Mouse (Mus musculus) liver, embryonic 15.5 days (tissue): Measurements from ENCODE around the gene Runx2. TPM values are rescaled to one million over a fixed set of nuclear protein-coding genes. Genes with fewer than 3 reads are reported as not detected.

ENCODE experiments used
- ATAC-seq: fragments of 200-750 bp; cut with Nextera tagmentation; 2 replicates; pipeline ENCODE4 v1.8.0; 2017; ENCODE audit warnings: moderate number of reproducible peaks, mild to moderate bottlenecking, moderate library complexity; ENCODE audit not compliant: insufficient read depth
- H3K27ac ChIP-seq: fragments of 300-500 bp; sonication (generic); replicated peaks from 2 replicates; pipeline ENCODE4 v1.5.1; 2015; ENCODE audit warnings: mild to moderate bottlenecking, inconsistent platforms
- H3K27me3 ChIP-seq: fragments of 300-500 bp; sonication (generic); 2 replicates; pipeline ENCODE4 v1.6.1; 2015; ENCODE audit warnings: mild to moderate bottlenecking, inconsistent platforms
- H3K36me3 ChIP-seq: fragments of 300-500 bp; sonication (generic); replicated peaks from 2 replicates; pipeline ENCODE4 v1.6.1; 2015; ENCODE audit warnings: moderate library complexity, mild to moderate bottlenecking, inconsistent platforms
- H3K4me1 ChIP-seq: fragments of 300-500 bp; sonication (generic); replicated peaks from 2 replicates; pipeline ENCODE4 v1.6.1; 2015; ENCODE audit warnings: inconsistent platforms
- H3K4me2 ChIP-seq: fragments of 300-500 bp; sonication (generic); 2 replicates; pipeline ENCODE4 v1.6.1; 2015; ENCODE audit warnings: moderate library complexity, mild to moderate bottlenecking, inconsistent platforms
- H3K4me3 ChIP-seq: fragments of 300-500 bp; sonication (generic); replicated peaks from 2 replicates; pipeline ENCODE4 v1.5.1; 2015; ENCODE audit warnings: mild to moderate bottlenecking, inconsistent platforms
- H3K9ac ChIP-seq: fragments of 300-500 bp; sonication (generic); 2 replicates; pipeline ENCODE4 v1.6.1; 2015; ENCODE audit warnings: moderate library complexity, mild to moderate bottlenecking, inconsistent platforms
- H3K9me3 ChIP-seq: fragments of 300-500 bp; sonication (generic); replicated peaks from 2 replicates; pipeline ENCODE4 v1.6.1; 2016; ENCODE audit warnings: inconsistent platforms
- WGBS: fragments of 180-500 bp; shearing (Covaris S2); methylation state at CpG from one replicate; pipeline ENCODE4 v1.1.7; 2015; ENCODE audit warnings: mixed read lengths; ENCODE audit not compliant: insufficient replicate concordance; 5-methylcytosine and 5-hydroxymethylcytosine counted together
- polyA plus RNA-seq: library from polyadenylated mRNA; unstranded; fragments of >200 nt; fragmentation: Nextera tagmentation; extraction: Ambion mirVana; gene quantifications from 2 replicates; pipeline ENCODE4 v1.2.1, GENCODE M21; 2015

The Runx2 gene
- 0.56 and 0.98 TPM in 2 replicates for polyA plus RNA-seq

DNA sequence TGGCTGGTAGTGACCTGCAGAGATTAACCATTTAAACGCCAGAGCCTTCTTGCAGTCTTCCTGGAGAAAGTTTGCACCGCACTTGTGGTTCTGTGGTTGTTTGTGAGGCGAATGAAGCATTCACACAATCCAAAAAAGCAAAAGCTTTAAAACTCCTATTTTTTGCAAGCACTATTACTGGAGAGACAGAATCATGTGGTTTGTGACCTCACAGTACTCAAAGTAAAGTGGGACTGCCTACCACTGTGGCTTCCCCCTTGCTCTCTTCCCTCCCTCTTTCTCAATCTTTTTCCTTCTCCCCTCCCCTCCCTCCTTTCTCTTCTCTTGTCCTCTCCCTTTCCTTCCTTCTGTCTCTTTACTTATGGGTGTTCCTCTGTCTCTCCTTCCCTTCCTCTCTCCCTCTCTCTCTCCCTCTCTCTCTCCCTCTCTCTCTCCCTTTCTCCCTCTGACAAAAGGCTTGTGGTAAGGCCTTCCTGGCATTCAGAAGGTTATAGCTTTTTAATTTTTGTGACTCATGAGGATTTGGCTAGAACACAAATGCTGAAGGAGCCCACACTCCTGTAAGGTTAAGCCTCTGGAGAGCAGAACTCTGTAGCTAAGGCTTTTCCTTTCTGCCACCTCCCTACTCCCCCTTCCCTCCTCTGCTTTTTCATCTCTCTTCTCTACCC lies at the start of gene Runx2:
TSS of gene Runx2 (minus strand) at position 290 of the 668 bp plus-strand sequence.
- Histone ChIP-seq H3K36me3 (no peaks in the 10 kb centered on the region), H3K27ac (no peak within 1 kb of the TSS), H3K9me3 (no peaks in the 10 kb centered on the region), H3K4me1 (no peaks in the 10 kb centered on the region), H3K9ac (no peak within 1 kb of the TSS), H3K4me3 (no peak within 1 kb of the TSS), H3K27me3 (no peaks in the 10 kb centered on the region), H3K4me2 (peak within 1 kb of the TSS; percentile 28; the same call in 1 of the 2 replicates)
- 27% methylated on average over 3 of the region's 3 CpGs for WGBS
- no peak for ATAC-seq

DNA sequence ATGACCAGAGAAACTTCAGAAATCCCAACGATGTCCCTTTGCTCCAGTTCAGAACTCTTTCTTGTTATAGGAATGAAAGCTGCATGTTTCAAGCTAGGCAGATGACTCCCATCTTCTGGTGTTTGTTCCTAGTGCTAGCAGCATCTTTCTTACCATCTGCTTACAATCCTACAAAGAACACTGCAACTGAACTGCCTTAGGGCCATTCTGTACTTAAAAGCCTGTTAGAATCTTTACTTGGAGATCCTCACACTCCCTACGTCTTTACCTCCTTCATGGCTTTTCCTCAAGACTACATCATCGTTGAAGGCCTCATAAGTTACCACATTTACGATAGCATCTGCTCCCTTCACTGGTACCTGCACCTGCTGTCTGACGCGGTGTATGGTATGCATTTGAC lies 48.6 kb upstream of the Runx2 start:
- Histone ChIP-seq H3K4me2 (no peak overlapping the region), H3K27ac (no peak overlapping the region), H3K4me3 (no peak overlapping the region), H3K36me3 (no peaks in the 10 kb centered on the region), H3K9ac (no peak overlapping the region), H3K27me3 (no peaks in the 10 kb centered on the region), H3K4me1 (no peaks in the 10 kb centered on the region), H3K9me3 (no peaks in the 10 kb centered on the region)
- WGBS = 76% methylated on average over 6 of the region's 6 CpGs
- ATAC-seq = no peak

DNA sequence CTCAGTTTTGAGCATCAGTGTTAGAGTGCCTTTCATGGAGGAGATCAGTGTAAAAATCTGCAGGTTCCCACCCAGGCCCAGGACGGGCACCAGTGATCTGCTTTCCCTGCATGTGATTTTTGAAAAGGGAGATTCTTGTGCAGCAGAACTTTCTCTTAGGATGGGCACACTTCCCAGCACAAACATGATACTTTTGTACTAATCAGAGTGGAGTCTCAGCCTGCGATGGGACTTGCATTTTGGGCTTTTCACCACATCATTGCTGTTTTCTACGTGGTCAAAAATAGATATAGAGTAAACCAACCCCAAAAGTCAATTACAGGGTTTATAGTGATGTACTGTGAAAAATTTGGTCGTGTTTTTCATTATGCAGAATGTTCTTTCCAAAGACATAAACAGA lies 27.6 kb upstream of the Runx2 start:
- WGBS = 63% methylated on average over 4 of the region's 4 CpGs
- H3K4me3 ChIP-seq = no peak overlapping the region
- H3K27ac ChIP-seq = no peak overlapping the region
- no peak for ATAC-seq
- no peak overlapping the region for H3K9ac ChIP-seq
- H3K4me2 ChIP-seq = no peak overlapping the region
- no peaks in the 10 kb centered on the region for H3K4me1 ChIP-seq
- H3K27me3 ChIP-seq = no peaks in the 10 kb centered on the region
- H3K36me3 ChIP-seq = no peaks in the 10 kb centered on the region
- no peaks in the 10 kb centered on the region for H3K9me3 ChIP-seq

DNA sequence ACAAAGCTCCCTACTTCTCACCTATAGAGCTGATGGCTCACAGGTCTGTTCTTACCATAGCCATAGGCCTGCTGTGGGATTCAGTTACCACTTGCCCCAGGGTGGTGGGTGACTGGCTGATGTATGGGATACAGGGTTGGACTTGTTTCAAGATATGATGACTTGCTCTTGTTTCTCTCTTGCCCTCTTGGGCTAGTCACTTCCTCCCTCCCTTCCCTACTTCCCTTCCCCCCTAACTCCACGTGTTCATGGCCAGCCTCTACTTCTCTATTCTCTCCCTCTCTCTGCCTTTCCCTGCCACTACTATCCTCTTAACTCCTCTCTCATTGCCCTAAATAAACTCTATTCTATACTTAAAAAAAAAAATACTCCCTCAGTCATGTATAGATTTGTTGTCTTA lies 16.6 kb upstream of the Runx2 start:
- H3K4me1 ChIP-seq = peaks cover 27% of the 10 kb centered on the region
- 20% methylated on average over 1 of the region's 1 CpGs for WGBS
- no peak overlapping the region for H3K9ac ChIP-seq
- no peak for ATAC-seq
- H3K9me3 ChIP-seq = no peaks in the 10 kb centered on the region
- no peak overlapping the region for H3K4me3 ChIP-seq
- H3K27me3 ChIP-seq = no peaks in the 10 kb centered on the region
- no peaks in the 10 kb centered on the region for H3K36me3 ChIP-seq
- H3K4me2 ChIP-seq = no peak overlapping the region
- no peak overlapping the region for H3K27ac ChIP-seq

DNA sequence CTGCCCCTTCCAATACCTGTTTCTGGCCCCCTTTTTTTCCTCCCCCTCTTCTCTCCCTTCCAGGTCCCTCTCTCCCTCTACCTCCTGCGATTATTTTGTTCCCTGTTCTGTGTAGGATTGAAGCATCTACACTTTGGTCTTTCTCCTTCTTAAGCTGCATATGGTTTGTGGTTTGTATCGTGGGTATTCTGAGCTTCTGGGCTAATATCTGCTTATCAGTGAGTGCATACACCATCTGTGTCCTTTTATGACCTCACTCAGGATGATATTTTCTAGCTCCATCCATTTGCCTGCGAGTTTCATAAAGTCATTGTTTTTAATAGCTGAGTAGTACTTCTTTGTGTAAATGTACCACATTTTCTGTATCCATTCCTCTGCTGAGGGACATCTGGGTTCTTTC lies 15.0 kb upstream of the Runx2 start:
- no peaks in the 10 kb centered on the region for H3K27me3 ChIP-seq
- no peak for ATAC-seq
- no peak overlapping the region for H3K4me3 ChIP-seq
- WGBS = 44% methylated on average over 3 of the region's 3 CpGs
- H3K9ac ChIP-seq = no peak overlapping the region
- H3K4me1 ChIP-seq = peaks cover 27% of the 10 kb centered on the region
- H3K9me3 ChIP-seq = no peaks in the 10 kb centered on the region
- peak overlapping the region; percentile 85 for H3K27ac ChIP-seq
- H3K36me3 ChIP-seq = no peaks in the 10 kb centered on the region
- H3K4me2 ChIP-seq = 0 out of 2 replicates have a peak overlapping the region, but pooled peaks have one; percentile 42

DNA sequence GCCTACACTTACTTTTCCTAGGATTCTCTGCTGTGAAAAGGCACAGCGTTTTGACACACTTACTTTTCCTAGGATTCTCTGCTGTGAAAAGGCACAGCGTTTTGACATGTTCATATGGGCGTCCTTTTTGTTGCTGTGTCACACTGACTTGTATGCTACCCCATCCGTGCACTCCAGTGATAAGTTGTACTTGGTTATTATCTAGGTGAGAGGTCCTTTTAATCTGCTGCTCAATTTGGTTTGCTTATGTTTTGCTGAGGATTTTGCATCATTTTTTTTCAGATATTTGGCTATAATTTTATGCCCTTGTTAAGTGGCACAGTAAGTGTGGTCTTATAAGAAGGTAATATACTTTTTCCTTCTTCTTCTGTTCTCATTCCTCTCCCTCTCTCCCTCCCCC lies 13.4 kb upstream of the Runx2 start:
- peak overlapping the region; percentile 17; the same call in 1 of the 2 replicates for H3K4me3 ChIP-seq
- H3K27ac ChIP-seq = peak overlapping the region; percentile 85
- no peaks in the 10 kb centered on the region for H3K27me3 ChIP-seq
- peak; percentile 91 for ATAC-seq
- no peak overlapping the region for H3K9ac ChIP-seq
- H3K9me3 ChIP-seq = no peaks in the 10 kb centered on the region
- peak overlapping the region; percentile 42 for H3K4me2 ChIP-seq
- H3K36me3 ChIP-seq = no peaks in the 10 kb centered on the region
- 32% methylated on average over 4 of the region's 4 CpGs for WGBS
- H3K4me1 ChIP-seq = peaks cover 27% of the 10 kb centered on the region

DNA sequence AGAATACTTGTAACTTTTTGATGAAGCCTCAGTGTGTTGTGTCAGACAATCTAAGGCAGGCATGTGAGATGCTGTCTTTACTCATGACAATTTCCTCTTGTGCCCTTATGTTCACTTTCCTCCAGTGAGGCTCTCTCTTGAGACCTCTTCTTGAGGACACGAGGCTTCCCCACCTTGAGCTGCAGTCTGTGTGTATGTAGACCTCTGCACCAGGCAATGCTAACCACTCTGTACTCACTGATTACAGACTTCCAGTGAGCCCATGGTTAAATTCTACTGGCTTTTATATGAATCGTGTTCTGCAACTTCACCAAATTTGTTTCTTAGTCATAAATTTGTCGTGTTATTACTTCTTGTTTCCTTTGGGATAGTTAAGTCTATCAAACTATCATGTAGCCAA lies 12.5 kb upstream of the Runx2 start:
- H3K4me2 ChIP-seq = no peak overlapping the region
- no peak overlapping the region for H3K9ac ChIP-seq
- H3K4me1 ChIP-seq = peaks cover 27% of the 10 kb centered on the region
- no peaks in the 10 kb centered on the region for H3K36me3 ChIP-seq
- H3K27me3 ChIP-seq = no peaks in the 10 kb centered on the region
- whole genome bisulfite sequencing = 52% methylated on average over 3 of the region's 3 CpGs
- peak overlapping the region; percentile 85 for H3K27ac ChIP-seq
- no peaks in the 10 kb centered on the region for H3K9me3 ChIP-seq
- peak; percentile 43; the same call in 1 of the 2 replicates for ATAC-seq
- no peak overlapping the region for H3K4me3 ChIP-seq

DNA sequence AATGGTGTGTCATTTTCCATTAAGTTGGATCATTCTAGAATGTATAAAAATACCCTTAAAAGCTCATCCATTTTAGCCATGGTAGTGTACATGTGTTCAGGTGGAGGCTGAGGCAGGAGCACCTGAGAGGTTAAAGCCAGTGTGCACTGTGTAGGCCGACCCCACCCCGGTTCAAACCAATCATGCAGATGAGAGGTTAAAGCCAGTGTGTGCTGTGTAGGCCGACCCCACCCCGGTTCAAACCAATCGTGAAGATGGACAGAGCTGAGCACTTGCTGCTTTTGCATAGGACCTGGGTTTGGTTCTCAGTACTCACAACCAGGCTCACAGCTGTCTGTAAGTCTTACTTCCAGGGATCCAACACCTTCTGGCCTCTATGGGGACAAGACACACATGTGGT lies 7.3 kb upstream of the Runx2 start:
- Histone ChIP-seq H3K9me3 (no peaks in the 10 kb centered on the region), H3K27me3 (no peaks in the 10 kb centered on the region), H3K4me1 (peaks cover 7% of the 10 kb centered on the region), H3K9ac (no peak overlapping the region), H3K27ac (no peak overlapping the region), H3K4me2 (no peak overlapping the region), H3K36me3 (no peaks in the 10 kb centered on the region), H3K4me3 (no peak overlapping the region)
- 65% methylated on average over 5 of the region's 5 CpGs for WGBS
- ATAC-seq = no peak

DNA sequence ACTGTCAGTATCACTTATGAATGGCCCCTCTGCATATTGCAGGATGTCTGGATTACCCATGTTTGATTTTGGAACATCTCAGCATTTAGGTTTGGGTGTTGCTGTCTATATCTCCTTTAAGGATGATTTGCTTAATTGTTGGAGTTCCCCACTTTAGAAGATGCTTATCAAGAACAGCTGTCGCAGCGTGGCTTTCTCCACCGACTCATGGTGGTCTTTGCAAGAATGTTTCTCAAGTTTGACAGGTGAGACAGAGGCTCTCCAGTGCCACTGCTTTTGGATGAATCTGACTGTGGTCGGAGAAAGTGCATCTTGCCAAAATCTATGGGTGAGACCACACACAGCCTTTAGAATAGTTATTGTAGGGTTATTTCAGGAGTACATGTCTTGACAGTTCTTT lies 5.2 kb upstream of the Runx2 start:
- no peaks in the 10 kb centered on the region for H3K4me1 ChIP-seq
- ATAC-seq = no peak
- no peak overlapping the region for H3K9ac ChIP-seq
- no peaks in the 10 kb centered on the region for H3K36me3 ChIP-seq
- no peak overlapping the region for H3K27ac ChIP-seq
- no peaks in the 10 kb centered on the region for H3K9me3 ChIP-seq
- H3K27me3 ChIP-seq = no peaks in the 10 kb centered on the region
- H3K4me3 ChIP-seq = no peak overlapping the region
- no peak overlapping the region for H3K4me2 ChIP-seq
- 50% methylated on average over 4 of the region's 4 CpGs for WGBS

DNA sequence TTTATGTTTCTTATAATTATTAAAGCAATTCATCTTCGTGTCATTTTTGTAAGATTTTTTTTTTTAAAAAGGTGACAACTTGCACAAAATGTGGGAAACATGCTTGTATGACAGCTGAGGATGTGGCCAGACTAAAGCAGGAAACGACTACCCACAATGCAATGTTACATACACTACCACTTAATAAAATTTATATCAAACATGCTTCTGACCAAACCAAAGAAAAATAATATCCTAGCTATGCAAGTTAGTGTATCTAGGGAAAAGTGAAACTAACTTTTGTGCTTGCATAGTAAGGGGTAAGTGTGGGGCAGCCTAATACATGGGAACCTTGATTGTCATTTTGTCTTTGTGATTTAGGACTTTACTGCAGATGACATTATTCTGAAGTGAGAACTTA lies 4.2 kb upstream of the Runx2 start:
- Histone ChIP-seq H3K4me3 (no peak overlapping the region), H3K36me3 (no peaks in the 10 kb centered on the region), H3K9ac (no peak overlapping the region), H3K4me2 (no peak overlapping the region), H3K27me3 (no peaks in the 10 kb centered on the region), H3K4me1 (no peaks in the 10 kb centered on the region), H3K27ac (no peak overlapping the region), H3K9me3 (no peaks in the 10 kb centered on the region)
- ATAC-seq = no peak
- WGBS = 47% methylated on average over 2 of the region's 2 CpGs

DNA sequence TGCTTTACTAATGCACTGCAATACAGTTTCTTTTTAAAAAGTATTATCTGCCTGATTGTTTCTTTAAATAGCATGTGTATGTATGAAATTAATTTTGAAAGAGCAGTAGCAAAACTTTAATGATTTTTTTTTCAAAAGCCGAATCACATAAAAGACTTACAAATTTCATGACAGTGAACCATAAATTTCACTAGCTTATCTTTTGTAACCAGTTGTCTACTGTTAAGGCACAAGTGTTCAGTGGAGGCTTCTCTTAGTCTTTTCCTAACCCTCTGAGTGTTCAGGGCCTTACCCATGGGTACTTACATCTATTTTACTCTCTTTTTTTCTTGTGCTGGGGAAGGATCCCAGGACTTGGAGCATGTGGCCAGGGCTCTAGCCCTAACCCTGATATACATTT lies 7.6 kb downstream of the Runx2 start:
- Histone ChIP-seq H3K27ac (no peak overlapping the region), H3K4me3 (no peak overlapping the region), H3K9me3 (no peaks in the 10 kb centered on the region), H3K4me1 (no peaks in the 10 kb centered on the region), H3K9ac (no peak overlapping the region), H3K27me3 (no peaks in the 10 kb centered on the region), H3K4me2 (no peak overlapping the region), H3K36me3 (no peaks in the 10 kb centered on the region)
- 43% methylated on average over 1 of the region's 1 CpGs for WGBS
- ATAC-seq = no peak

DNA sequence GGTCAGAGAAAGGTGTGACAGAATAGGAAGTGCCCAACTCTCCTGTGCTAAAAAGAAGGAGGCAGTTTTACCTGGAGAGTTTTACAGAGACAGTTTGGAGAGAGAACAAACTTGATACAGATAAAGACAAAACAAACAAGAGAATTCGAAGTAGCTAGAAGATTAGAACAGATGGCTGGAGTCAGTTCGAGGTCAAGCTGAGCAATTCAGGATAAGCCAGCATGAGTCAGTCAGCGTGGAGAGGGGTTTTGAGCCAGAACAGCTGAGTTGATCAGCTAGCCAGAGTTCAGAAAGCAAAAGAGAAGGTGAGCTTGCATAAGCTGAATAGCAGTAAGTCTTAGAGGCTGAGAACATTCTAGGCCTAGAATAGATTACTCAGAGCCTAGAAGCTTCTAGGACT lies 17.3 kb downstream of the Runx2 start:
- Histone ChIP-seq H3K9me3 (no peaks in the 10 kb centered on the region), H3K27me3 (no peaks in the 10 kb centered on the region), H3K36me3 (no peaks in the 10 kb centered on the region), H3K4me1 (no peaks in the 10 kb centered on the region), H3K9ac (no peak overlapping the region), H3K4me3 (no peak overlapping the region), H3K27ac (no peak overlapping the region), H3K4me2 (no peak overlapping the region)
- ATAC-seq = no peak
- WGBS = 33% methylated on average over 3 of the region's 3 CpGs
